Mouse (Mus musculus): Measurements from ENCODE around the gene Rfng.

DNA sequence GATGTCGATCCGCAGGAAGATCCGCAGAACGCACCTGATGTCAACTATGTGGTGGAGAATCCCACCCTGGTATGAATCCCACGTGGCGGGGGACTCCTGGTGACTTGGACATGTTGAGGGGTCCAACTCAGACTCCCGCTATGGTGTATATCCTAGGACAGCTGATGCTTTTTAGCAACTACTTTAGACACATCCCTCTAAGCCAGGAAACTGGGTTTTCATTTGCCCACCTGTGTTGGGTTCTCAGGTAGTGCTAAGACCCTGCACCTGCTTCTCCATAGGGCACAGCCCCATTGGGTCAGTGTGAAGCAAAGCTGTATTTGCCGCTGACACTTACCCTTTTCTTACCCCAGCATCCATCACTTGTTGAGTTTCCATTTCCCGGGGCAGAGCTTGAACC, 1.1 kb upstream of the Rfng start:
- TF ChIP-seq TAL1 (IDR thresholded peaks at IDR 0.05; ENCODE audit: low read length): no peak
- no peak for TF ChIP-seq GATA1 (IDR thresholded peaks at IDR 0.05; ENCODE audit: low read length)
